Mouse (Mus musculus) liver, embryonic 16.5 days (tissue): Measurements from ENCODE around the gene Anxa6. TPM values are rescaled to one million over a fixed set of nuclear protein-coding genes. Genes with fewer than 3 reads are reported as not detected.

ENCODE experiments used
- ATAC-seq: fragments of 200-750 bp; cut with Nextera tagmentation; 2 replicates; pipeline ENCODE4 v1.8.0; 2017; ENCODE audit warnings: low read depth, mild to moderate bottlenecking, moderate number of reproducible peaks, moderate library complexity
- H3K27ac ChIP-seq: fragments of 300-500 bp; sonication (generic); 2 replicates; pipeline ENCODE4 v1.5.1; 2014; ENCODE audit warnings: mild to moderate bottlenecking, low read length
- H3K27me3 ChIP-seq: fragments of 300-500 bp; sonication (generic); 2 replicates; pipeline ENCODE4 v1.6.1; 2014; ENCODE audit warnings: low read depth, low read length, mixed read lengths; ENCODE audit not compliant: control insufficient read depth, insufficient read depth
- H3K36me3 ChIP-seq: fragments of 300-500 bp; sonication (generic); 2 replicates; pipeline ENCODE4 v1.6.1; 2014; ENCODE audit warnings: mild to moderate bottlenecking; ENCODE audit not compliant: control insufficient read depth, insufficient read depth
- H3K4me1 ChIP-seq: fragments of 300-500 bp; sonication (generic); 2 replicates; pipeline ENCODE4 v1.6.1; 2014; ENCODE audit warnings: low read depth, low read length, mixed read lengths; ENCODE audit not compliant: control insufficient read depth
- H3K4me2 ChIP-seq: fragments of 300-500 bp; sonication (generic); 2 replicates; pipeline ENCODE4 v1.6.1; 2014; ENCODE audit warnings: low read depth, low read length, mixed read lengths
- H3K4me3 ChIP-seq: fragments of 300-500 bp; sonication (generic); 2 replicates; pipeline ENCODE4 v1.5.1; 2014; ENCODE audit warnings: low read depth, mild to moderate bottlenecking, low read length
- H3K9ac ChIP-seq: fragments of 300-500 bp; sonication (generic); 2 replicates; pipeline ENCODE4 v1.6.1; 2014; ENCODE audit warnings: low read depth, low read length
- H3K9me3 ChIP-seq: fragments of 300-500 bp; sonication (generic); replicated peaks from 2 replicates; pipeline ENCODE4 v1.6.1; 2016; ENCODE audit warnings: low read length; ENCODE audit not compliant: control insufficient read depth
- WGBS: fragments of 180-500 bp; shearing (Covaris S2); extraction: QIAGEN DNeasy Blood & Tissue Kit; methylation state at CpG from one replicate; pipeline ENCODE4 v1.1.7; 2014; ENCODE audit not compliant: insufficient replicate concordance; 5-methylcytosine and 5-hydroxymethylcytosine counted together
- polyA plus RNA-seq: library from polyadenylated mRNA; unstranded; fragments of >200 nt; fragmentation: Nextera tagmentation; extraction: Ambion mirVana; gene quantifications from 2 replicates; pipeline ENCODE4 v1.2.1, GENCODE M21; 2015

Anxa6 gene
- polyA plus RNA-seq, 1 experiment from 2014 or later: 66.1 TPM

DNA sequence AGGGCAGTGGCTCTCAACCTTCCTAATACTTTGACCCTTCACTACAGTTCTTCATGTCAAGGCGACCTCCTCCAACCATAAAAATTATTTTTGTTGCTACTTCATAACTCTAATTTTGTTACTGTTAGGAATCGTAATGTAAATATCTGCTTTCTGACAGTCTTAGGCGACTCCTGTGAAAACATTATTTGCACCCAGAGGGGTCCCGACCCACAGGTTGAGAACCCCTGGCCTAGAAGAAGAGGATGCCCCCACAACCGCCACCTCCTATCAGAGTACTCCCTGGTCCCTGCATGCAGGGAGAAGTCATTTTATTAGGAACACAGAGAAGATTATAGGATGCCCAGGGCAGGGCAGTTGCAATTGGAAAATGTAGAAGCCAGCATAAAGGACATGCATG, 38.1 kb upstream of the Anxa6 start:
- no peak for ATAC-seq
- Histone ChIP-seq H3K9me3 (no peaks in the 10 kb centered on the region), H3K9ac (no peak overlapping the region), H3K4me2 (no peak overlapping the region), H3K4me3 (no peak overlapping the region), H3K36me3 (no peaks in the 10 kb centered on the region), H3K27me3 (no peaks in the 10 kb centered on the region), H3K27ac (no peak overlapping the region), H3K4me1 (no peaks in the 10 kb centered on the region)
- 65% methylated on average over 5 of the region's 5 CpGs for WGBS

DNA sequence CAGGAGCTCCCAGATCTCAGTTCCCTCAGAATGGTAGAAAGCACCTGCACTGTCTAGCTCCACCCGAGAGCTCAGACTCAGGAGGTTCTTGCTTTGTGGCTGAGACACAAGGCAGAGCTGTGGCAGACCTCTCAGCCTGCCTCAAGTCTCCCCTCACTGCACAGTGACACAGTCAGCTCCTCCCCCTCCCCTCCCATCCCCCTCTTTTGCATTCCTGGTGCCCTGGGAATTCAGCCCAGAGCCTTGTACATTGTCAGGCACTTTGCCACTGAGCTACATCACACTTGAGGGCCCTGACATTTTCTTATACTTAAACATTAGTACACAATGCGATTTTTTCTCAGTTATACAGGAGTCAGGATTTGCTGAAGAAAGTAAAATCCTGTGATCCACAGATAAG, 35.8 kb upstream of the Anxa6 start:
- no peak overlapping the region for H3K4me2 ChIP-seq
- H3K9me3 ChIP-seq: no peaks in the 10 kb centered on the region
- H3K4me1 ChIP-seq: no peaks in the 10 kb centered on the region
- 58% methylated on average over 2 of the region's 2 CpGs for WGBS
- H3K9ac ChIP-seq: no peak overlapping the region
- H3K27me3 ChIP-seq: no peaks in the 10 kb centered on the region
- H3K4me3 ChIP-seq: no peak overlapping the region
- H3K36me3 ChIP-seq: no peaks in the 10 kb centered on the region
- ATAC-seq: no peak
- H3K27ac ChIP-seq: no peak overlapping the region

DNA sequence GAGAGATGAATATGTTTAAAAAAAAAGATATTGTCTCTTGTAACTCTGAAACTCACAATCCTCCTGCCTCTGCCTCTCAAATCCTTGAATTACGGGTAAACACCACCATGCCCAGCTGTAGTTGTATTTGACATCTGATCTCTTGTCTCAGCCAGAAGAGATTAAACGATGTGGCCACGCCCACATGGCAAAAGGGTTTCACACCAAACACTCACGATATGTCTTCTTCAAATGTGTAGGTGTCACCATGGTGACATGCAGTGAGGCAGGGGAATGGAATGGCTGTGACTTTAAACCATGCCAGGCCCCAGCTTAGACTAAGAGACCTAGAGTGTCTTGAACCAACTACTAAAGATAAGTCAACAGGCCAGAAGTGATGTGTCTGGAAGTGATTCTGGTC, 33.7 kb upstream of the Anxa6 start:
- no peak overlapping the region for H3K9ac ChIP-seq
- ATAC-seq: no peak
- H3K4me3 ChIP-seq: no peak overlapping the region
- H3K27ac ChIP-seq: no peak overlapping the region
- H3K36me3 ChIP-seq: no peaks in the 10 kb centered on the region
- WGBS: 44% methylated on average over 4 of the region's 4 CpGs
- no peaks in the 10 kb centered on the region for H3K9me3 ChIP-seq
- no peaks in the 10 kb centered on the region; the same call in 1 of the 2 replicates for H3K4me1 ChIP-seq
- no peak overlapping the region for H3K4me2 ChIP-seq
- H3K27me3 ChIP-seq: no peaks in the 10 kb centered on the region

DNA sequence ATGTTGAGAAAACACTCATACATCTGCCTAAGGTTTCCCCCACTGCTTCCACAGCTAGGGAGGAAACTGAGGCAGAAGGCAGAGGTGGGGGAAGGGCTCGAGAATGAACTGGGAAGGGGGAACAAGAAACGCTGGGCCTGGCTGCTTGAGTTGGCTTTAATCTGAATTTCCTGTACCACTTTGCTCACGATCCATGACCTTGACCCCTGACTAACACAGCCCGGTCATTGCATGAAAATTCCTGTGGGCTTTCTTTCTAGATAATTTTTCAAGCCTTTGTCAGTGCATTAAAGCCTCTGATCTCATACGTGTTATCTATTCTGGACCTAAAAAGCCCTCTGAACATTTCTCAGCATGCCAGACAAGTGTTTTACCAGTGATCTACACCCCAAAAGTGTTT, 29.6 kb upstream of the Anxa6 start:
- no peaks in the 10 kb centered on the region for H3K36me3 ChIP-seq
- H3K4me3 ChIP-seq: no peak overlapping the region
- H3K4me1 ChIP-seq: no peaks in the 10 kb centered on the region; the same call in 1 of the 2 replicates
- 39% methylated on average over 5 of the region's 5 CpGs for WGBS
- H3K9me3 ChIP-seq: no peaks in the 10 kb centered on the region
- no peaks in the 10 kb centered on the region for H3K27me3 ChIP-seq
- ATAC-seq: no peak
- no peak overlapping the region for H3K27ac ChIP-seq
- no peak overlapping the region for H3K4me2 ChIP-seq
- H3K9ac ChIP-seq: no peak overlapping the region

DNA sequence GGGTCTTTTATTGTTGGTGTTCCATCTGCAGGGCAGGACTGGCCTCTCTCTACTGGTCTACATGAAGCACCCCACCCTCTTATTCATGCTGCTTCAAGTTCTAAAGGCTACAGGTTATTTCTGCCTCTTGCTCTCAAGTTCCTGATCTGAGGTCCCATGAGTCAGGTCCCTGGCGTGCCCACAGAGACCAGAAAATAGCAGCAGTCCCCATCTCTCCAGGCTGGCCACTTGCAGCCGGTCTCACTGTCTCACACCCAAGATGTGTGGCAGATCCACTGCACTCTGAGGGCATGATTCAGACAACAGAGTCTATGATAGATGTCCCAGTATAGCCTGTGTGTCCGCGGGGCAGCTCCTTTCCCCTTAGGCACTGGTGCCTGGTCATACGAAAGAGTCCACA, 27.6 kb upstream of the Anxa6 start:
- WGBS: 68% methylated on average over 5 of the region's 5 CpGs
- Histone ChIP-seq H3K9me3 (no peaks in the 10 kb centered on the region), H3K9ac (no peak overlapping the region), H3K4me2 (no peak overlapping the region), H3K4me3 (no peak overlapping the region), H3K4me1 (no peaks in the 10 kb centered on the region; the same call in 1 of the 2 replicates), H3K27me3 (no peaks in the 10 kb centered on the region), H3K27ac (no peak overlapping the region), H3K36me3 (no peaks in the 10 kb centered on the region)
- ATAC-seq: no peak

DNA sequence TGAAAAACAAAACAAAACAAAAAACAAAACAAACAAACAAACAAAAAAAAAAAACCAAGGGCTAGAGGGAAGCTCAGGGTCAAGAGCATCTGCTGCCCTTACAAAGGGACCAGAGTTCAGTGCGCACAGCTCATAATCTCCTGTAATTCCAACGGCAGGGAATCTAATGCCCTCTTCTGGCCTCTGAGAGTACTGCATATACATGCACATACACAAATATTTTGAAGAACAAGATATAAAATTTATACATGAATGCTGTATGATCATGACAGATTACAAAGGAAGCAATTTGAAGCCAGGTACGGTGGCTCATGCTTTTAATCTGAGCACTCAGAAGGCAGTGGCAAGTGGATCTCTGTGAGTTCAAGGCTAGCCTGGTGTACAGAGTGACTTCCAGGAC, 24.3 kb upstream of the Anxa6 start:
- no peaks in the 10 kb centered on the region for H3K9me3 ChIP-seq
- no peaks in the 10 kb centered on the region for H3K4me1 ChIP-seq
- ATAC-seq: no peak
- H3K4me3 ChIP-seq: no peak overlapping the region
- no peak overlapping the region for H3K9ac ChIP-seq
- 62% methylated on average over 3 of the region's 3 CpGs for WGBS
- no peak overlapping the region for H3K27ac ChIP-seq
- H3K36me3 ChIP-seq: no peaks in the 10 kb centered on the region
- H3K4me2 ChIP-seq: no peak overlapping the region
- H3K27me3 ChIP-seq: no peaks in the 10 kb centered on the region

DNA sequence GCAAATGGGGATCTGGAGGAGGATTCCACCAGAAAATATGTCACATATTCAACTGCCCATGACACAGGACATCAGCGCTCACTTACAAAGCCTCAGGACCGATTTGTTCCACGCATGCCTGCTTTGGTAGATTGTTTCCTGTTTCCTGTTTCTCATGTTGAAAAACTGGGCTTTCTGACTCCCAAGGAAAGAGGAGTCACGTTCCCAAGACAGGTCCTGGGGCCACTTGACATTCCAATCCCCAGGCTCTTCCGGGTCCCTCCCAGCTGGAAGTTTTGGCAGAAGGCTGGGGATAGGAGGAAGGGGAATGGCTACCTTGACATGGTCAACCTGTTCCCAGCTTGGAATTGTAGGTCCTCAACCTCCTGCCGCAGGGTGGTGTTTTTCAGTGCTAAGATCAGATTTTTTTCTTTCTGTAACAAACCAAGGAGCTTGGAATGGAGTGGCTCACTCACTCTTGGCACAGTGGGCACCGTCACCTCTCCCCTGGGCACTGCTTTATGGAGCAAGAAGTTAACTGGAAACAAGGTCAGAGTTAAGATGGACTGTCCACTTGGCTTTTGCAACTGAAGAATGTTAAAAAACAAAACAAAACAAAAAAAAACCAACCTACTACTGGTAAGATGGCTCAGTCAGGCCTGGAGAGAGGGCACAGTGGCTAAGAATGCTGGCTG, 17.7 kb upstream of the Anxa6 start:
- WGBS: 65% methylated on average over 7 of the region's 7 CpGs
- no peak overlapping the region for H3K4me3 ChIP-seq
- H3K4me1 ChIP-seq: no peaks in the 10 kb centered on the region
- no peaks in the 10 kb centered on the region for H3K9me3 ChIP-seq
- no peaks in the 10 kb centered on the region for H3K36me3 ChIP-seq
- no peak overlapping the region for H3K27ac ChIP-seq
- H3K27me3 ChIP-seq: no peaks in the 10 kb centered on the region
- no peak overlapping the region for H3K9ac ChIP-seq
- no peak overlapping the region for H3K4me2 ChIP-seq
- no peak for ATAC-seq

DNA sequence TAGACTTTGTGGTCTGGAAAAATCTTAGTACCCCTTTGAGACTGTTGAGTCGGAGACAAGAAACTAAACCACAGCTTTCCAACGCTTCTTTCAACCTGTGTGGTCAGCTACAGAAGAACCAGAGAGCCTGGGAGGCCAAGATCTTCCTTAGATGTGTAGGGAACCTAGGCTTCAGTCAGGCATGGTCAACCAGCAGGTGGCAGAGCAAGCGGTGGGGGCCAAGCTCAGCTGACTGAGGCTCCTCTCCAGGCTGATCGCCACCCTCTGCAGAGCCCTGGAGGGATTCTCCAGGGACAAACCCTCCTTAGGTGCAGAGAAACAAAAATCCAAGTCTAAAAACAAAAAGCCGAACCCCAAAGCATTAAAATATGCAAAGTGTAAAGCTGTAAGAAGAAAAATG, 13.4 kb upstream of the Anxa6 start:
- no peaks in the 10 kb centered on the region for H3K27me3 ChIP-seq
- no peak overlapping the region for H3K4me2 ChIP-seq
- H3K9me3 ChIP-seq: no peaks in the 10 kb centered on the region
- 35% methylated on average over 5 of the region's 5 CpGs for WGBS
- ATAC-seq: no peak
- H3K4me1 ChIP-seq: no peaks in the 10 kb centered on the region
- no peak overlapping the region for H3K27ac ChIP-seq
- H3K9ac ChIP-seq: no peak overlapping the region
- H3K4me3 ChIP-seq: no peak overlapping the region
- no peaks in the 10 kb centered on the region for H3K36me3 ChIP-seq

DNA sequence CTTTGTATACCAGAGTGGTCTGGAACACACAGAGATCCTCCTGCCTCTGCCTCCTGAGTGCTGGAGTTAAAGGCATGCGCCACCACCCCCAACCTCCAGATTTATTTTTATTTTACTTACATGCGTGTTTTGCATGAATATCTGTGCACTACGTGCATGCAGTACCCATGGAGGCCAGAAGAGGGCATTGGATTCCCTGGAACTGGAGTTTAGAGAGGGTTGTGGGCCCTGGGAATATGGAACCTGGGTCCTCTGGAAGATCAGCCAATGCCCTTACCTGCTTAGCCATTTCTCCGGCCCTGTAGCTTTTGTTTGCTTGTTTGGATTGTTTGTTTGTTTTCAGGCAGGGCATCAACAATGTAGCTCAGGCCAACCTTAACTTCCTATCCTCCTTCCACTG, 8.1 kb upstream of the Anxa6 start:
- Histone ChIP-seq H3K9ac (no peak overlapping the region), H3K36me3 (no peaks in the 10 kb centered on the region), H3K4me1 (no peaks in the 10 kb centered on the region), H3K27ac (no peak overlapping the region), H3K9me3 (no peaks in the 10 kb centered on the region), H3K4me2 (no peak overlapping the region), H3K27me3 (no peaks in the 10 kb centered on the region), H3K4me3 (no peak overlapping the region)
- 62% methylated on average over 4 of the region's 4 CpGs for WGBS
- ATAC-seq: no peak
